Mouse (Mus musculus) midbrain, embryonic 10.5 days (tissue): Measurements from ENCODE around the gene Ubp1. TPM values are rescaled to one million over a fixed set of nuclear protein-coding genes. Genes with fewer than 3 reads are reported as not detected.

Experiments
- DNase-seq: peaks from one replicate; pipeline ENCODE4 v3.0.0-alpha.2; 2017; ENCODE audit warnings: low spot score
- H3K27ac ChIP-seq: fragments of 300-500 bp; sonication (generic); replicated peaks from 2 replicates; pipeline ENCODE4 v1.5.1; 2016; ENCODE audit warnings: mild to moderate bottlenecking
- H3K27me3 ChIP-seq: fragments of 300-500 bp; sonication (generic); 2 replicates; pipeline ENCODE4 v1.6.1; 2016; ENCODE audit warnings: low read depth, mild to moderate bottlenecking; ENCODE audit not compliant: poor library complexity, severe bottlenecking
- H3K36me3 ChIP-seq: fragments of 300-500 bp; sonication (generic); 2 replicates; pipeline ENCODE4 v1.6.1; 2016; ENCODE audit warnings: mild to moderate bottlenecking, moderate library complexity
- H3K4me1 ChIP-seq: fragments of 300-500 bp; sonication (generic); 2 replicates; pipeline ENCODE4 v1.6.1; 2016
- H3K4me3 ChIP-seq: fragments of 300-500 bp; sonication (generic); 2 replicates; pipeline ENCODE4 v1.5.1; 2016; ENCODE audit warnings: mild to moderate bottlenecking, moderate library complexity
- H3K9me3 ChIP-seq: fragments of 300-500 bp; sonication (generic); replicated peaks from 2 replicates; pipeline ENCODE4 v1.6.1; 2016; ENCODE audit warnings: mild to moderate bottlenecking
- WGBS: fragments of 180-500 bp; shearing (Covaris S2); methylation state at CpG from one replicate; pipeline ENCODE4 v1.1.7; 2016; 5-methylcytosine and 5-hydroxymethylcytosine counted together
- polyA plus RNA-seq: library from polyadenylated mRNA; unstranded; fragments of >200 nt; fragmentation: Nextera tagmentation; extraction: Ambion mirVana; gene quantifications from 2 replicates; pipeline ENCODE4 v1.2.1, GENCODE M21; 2016

The Ubp1 gene
- polyA plus RNA-seq, 1 experiment from 2014 or later = 36.2 TPM

DNA sequence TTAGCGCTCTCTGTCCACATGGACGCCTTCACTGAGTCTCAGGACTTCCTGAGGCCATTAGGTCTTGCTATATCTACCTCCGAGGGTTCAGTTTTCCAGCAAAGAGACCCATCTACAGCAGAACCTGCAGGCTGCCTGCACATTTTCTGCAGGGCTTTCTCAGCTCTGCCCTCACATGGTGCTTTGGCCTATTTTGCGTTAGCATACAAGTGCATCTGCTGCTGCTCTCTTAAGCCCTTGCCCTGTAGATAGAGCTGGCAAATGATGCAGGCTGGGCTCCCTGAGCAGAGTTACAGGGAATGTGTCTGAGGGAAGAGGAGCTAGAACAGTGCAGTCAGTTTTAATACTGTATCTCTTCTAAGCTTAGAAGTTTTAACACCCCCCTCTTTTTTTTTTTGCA, 44.2 kb downstream of the Ubp1 start:
- WGBS = 97% methylated on average over 4 of the region's 4 CpGs
- Histone ChIP-seq H3K4me3 (no peak overlapping the region), H3K36me3 (peaks cover 99% of the 10 kb centered on the region)

DNA sequence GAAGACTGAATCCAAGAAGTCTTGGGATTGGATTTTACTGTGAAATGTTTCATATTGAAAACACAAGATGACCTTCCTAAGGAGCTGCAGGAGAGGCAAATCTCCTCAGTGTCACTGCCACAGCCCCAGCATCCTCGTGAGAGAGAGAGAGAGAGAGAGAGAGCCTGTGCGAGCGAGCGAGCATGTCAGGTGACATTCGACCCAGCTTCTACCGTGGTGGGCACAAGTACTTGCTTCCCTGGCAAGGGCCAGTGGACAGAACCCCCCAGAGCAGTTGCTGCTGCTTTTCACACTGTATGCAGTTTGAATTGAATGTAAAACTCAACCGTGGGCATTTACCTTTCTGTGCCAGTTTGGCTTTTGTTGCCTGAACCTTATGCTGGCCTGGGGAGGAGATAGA, 44.7 kb downstream of the Ubp1 start:
- H3K9me3 ChIP-seq = no peaks in the 10 kb centered on the region
- H3K4me3 ChIP-seq = no peak overlapping the region
- 92% methylated on average over 7 of the region's 7 CpGs for WGBS
- H3K27me3 ChIP-seq = no peaks in the 10 kb centered on the region
- no peaks in the 10 kb centered on the region for H3K4me1 ChIP-seq
- DNase-seq = no peak
- H3K36me3 ChIP-seq = peaks cover 99% of the 10 kb centered on the region
- H3K27ac ChIP-seq = no peak overlapping the region

More for the DNA sequence above, 44.2 kb downstream of the Ubp1 start:
- H3K9me3 ChIP-seq = no peaks in the 10 kb centered on the region
- no peak for DNase-seq
- H3K27ac ChIP-seq = no peak overlapping the region
- no peaks in the 10 kb centered on the region for H3K27me3 ChIP-seq
- no peaks in the 10 kb centered on the region for H3K4me1 ChIP-seq

DNA sequence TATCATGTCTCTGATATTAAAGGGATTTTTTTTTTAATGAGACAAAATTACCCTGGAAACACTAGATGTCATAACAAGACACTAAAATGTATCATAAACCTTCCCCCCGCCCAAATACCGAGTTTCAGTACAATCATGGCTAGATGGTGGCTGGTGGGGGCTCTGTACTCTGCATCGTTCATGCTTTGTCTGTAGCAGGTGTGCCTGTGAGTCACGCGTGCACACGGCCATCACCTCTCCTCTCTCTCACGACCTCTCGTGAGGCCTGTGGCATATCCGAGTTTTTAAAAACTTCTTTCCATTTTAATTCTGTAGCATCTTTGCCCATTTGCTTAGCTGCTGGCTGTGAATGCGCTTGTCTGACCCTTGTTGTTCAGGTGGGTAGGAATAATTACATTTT, 45.5 kb downstream of the Ubp1 start:
- no peak for DNase-seq
- H3K9me3 ChIP-seq = no peaks in the 10 kb centered on the region
- H3K27ac ChIP-seq = no peak overlapping the region
- peaks cover 92% of the 10 kb centered on the region for H3K36me3 ChIP-seq
- 96% methylated on average over 10 of the region's 10 CpGs for WGBS
- H3K27me3 ChIP-seq = no peaks in the 10 kb centered on the region
- H3K4me3 ChIP-seq = no peak overlapping the region
- H3K4me1 ChIP-seq = 0 out of 2 replicates have a peak, but pooled peaks cover 4% of the 10 kb centered on the region

DNA sequence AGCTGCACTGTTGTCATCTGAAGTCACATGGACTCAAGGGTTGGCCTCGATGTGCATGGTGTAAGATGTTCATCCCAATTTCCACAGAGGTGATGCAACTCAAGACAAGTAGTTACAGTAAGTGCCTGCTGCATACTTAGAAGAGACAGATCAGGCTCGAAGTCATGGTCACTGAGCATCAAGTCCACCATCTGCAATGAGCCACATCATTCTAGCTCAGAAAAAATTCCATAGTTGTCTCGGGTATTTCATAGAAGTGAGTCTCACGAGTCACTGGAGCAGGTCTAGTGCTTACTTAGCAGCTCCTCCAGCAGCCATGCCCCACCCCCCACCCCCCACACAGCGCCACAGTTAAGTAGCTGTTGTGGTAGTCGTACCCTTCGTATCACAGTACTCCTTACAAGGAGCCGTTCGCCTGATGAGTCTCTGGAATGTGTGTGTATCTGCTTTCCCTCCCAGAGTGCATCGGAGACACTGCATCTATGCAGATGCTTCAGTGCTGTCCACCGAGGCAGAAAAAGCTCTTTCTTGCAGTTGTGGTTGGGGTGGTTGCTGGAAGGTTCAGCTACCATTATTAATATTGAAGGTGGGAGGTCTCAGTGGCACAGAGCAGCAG, 46.6 kb downstream of the Ubp1 start:
- Histone ChIP-seq H3K27me3 (no peaks in the 10 kb centered on the region), H3K36me3 (peaks cover 88% of the 10 kb centered on the region), H3K27ac (no peak overlapping the region), H3K4me1 (0 out of 2 replicates have a peak, but pooled peaks cover 4% of the 10 kb centered on the region), H3K9me3 (no peaks in the 10 kb centered on the region), H3K4me3 (no peak overlapping the region)
- whole genome bisulfite sequencing = 90% methylated on average over 11 of the region's 11 CpGs
- DNase-seq = no peak

DNA sequence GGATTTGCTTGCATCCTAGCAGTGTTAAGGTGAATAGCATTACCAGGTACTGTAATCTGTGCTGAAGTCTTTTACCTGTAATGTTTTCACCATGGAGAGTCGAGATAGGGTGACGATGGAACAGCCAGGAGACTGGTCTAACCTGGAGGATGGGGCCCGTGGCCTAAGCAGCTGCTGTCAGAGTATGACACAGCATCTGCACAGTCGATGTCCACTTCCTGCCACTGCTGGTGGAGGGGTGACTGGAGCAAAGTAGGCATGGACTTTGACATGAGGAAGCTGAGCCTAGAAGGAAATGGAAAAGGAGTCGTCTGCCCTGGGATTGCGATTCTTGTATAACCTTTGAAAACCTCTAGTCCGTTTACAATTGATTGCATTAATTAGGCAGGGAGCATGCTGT, 47.9 kb downstream of the Ubp1 start:
- WGBS = 93% methylated on average over 7 of the region's 7 CpGs
- H3K27me3 ChIP-seq = no peaks in the 10 kb centered on the region
- no peaks in the 10 kb centered on the region for H3K9me3 ChIP-seq
- no peak for DNase-seq
- H3K36me3 ChIP-seq = peaks cover 77% of the 10 kb centered on the region
- H3K27ac ChIP-seq = no peak overlapping the region
- H3K4me1 ChIP-seq = 0 out of 2 replicates have a peak, but pooled peaks cover 4% of the 10 kb centered on the region
- no peak overlapping the region for H3K4me3 ChIP-seq

DNA sequence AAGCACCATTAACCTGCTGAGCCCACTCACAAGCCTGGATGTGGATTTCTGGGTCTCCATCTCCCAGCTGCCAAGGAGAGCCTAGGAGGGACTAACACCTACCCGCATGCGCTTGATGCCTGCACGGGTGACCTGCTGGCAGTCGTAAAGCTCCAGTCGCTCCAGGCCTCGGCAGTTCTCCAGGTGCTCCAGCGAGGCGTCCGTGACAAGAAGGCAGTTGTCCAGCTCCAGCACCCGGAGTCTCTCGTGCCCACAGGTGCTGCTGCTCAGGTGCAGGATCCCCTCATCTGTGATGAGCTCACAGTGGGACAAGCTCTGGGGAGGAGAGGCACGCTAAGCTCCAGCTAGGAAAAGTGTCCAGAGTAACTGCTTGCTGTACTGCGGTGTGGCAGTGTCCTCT, 48.6 kb downstream of the Ubp1 start:
- no peak overlapping the region for H3K4me3 ChIP-seq
- no peaks in the 10 kb centered on the region for H3K9me3 ChIP-seq
- H3K27ac ChIP-seq = no peak overlapping the region
- 0 out of 2 replicates have a peak, but pooled peaks cover 4% of the 10 kb centered on the region for H3K4me1 ChIP-seq
- peaks cover 70% of the 10 kb centered on the region for H3K36me3 ChIP-seq
- no peak for DNase-seq
- H3K27me3 ChIP-seq = no peaks in the 10 kb centered on the region
- WGBS = 95% methylated on average over 13 of the region's 13 CpGs

DNA sequence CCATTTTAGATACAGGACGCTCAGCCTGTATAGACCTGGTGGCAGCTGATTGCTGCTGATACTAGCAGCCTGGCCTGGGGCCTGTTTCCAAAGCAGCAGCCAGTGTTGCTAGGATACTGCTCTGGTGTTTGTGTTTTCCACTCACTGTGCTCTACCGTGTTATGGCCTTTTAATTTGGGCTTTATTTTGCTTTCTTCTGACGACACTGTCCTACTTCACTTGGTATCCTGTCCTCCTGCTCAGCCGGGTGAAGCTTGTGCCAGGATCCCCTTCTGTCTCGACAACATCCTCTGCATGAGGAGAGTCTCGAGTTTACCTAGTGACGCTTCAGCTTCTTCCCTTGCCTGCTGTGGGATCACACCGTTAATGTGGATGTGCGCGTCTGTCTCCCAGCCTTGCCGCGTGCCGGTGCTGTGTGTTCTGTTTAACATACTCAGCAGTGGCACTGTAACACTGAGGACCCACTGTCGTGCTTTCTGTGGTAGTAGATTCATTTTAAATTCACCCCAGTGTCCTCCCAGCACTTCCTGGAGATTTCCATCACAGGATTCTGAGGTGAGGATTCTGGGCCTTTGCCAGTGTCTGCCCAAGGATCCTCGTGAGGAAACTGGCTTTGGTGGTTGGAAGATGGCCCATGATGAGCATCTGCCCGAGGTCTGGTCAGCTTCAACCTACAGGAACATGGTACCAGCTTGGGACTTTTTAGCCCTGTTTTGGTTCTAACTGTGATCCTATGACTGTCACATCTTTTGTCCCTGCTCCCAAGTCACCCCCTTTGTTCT, 50.6 kb downstream of the Ubp1 start:
- H3K4me1 ChIP-seq = 0 out of 2 replicates have a peak, but pooled peaks cover 4% of the 10 kb centered on the region
- H3K27ac ChIP-seq = no peak overlapping the region
- no peaks in the 10 kb centered on the region for H3K9me3 ChIP-seq
- WGBS = 81% methylated on average over 16 of the region's 16 CpGs
- no peak for DNase-seq
- H3K4me3 ChIP-seq = no peak overlapping the region
- H3K36me3 ChIP-seq = peaks cover 56% of the 10 kb centered on the region
- no peaks in the 10 kb centered on the region for H3K27me3 ChIP-seq

DNA sequence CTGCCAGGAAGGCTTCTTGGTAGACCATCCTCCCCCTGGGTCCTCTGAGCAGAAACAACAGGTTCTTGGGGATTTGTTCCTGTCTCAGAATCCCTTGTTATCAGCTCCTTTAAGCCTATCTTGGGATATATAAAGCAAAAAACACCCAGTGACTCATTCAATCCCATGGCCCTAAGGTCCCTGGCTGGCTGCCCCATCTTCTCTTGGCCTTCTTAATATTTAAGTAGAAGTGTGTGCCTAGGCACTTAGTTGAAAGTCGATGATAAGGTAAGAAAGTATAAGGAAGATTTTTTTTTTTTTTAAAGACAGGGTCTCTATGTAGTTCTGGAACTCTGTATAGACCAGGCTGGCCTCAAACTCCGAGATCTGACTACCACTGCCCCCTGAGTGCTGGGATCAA, 51.7 kb downstream of the Ubp1 start:
- DNase-seq = no peak
- Histone ChIP-seq H3K36me3 (peaks cover 45% of the 10 kb centered on the region), H3K9me3 (no peaks in the 10 kb centered on the region), H3K4me3 (no peak overlapping the region), H3K27me3 (no peaks in the 10 kb centered on the region), H3K4me1 (0 out of 2 replicates have a peak, but pooled peaks cover 4% of the 10 kb centered on the region), H3K27ac (no peak overlapping the region)
- 83% methylated on average over 2 of the region's 2 CpGs for WGBS

DNA sequence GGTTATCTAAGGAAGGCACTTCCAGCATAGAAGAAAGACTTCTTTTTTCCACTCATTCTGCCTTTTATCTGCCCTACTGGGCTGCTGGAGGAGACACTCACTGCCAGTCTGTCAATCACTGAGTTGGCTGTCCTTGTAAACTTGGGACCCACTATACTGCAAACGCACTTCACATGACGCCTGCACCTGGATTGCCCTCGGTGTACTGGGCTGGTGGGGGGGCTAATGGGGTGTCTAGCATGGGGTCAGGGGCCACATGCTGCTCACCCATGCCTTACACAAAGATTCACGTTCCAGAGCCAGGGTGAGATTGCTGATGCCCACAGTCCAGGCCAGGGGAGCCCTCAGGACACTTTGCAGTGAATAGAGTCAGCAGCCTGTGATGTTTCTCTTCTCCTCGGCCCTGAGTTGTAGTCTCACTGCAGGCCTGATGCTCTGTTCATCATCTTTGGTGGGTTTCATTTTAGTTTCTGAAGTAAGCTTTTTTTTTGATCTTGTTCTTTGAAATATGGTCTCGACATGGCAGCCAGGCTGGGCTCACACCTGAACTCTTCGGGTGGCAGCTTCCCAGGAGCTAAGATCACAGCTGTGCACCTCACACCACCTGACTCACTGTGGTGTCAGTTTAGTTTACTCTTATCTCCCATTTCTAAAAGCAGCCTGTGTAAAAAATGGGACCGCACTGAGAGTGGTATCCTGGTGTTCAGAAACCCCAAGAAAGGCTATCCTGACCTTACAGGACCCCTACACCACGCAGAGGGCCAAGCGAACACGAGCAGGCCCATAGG, 52.3 kb downstream of the Ubp1 start:
- H3K27me3 ChIP-seq = no peaks in the 10 kb centered on the region
- H3K27ac ChIP-seq = no peak overlapping the region
- H3K4me3 ChIP-seq = no peak overlapping the region
- 89% methylated on average over 11 of the region's 11 CpGs for WGBS
- DNase-seq = no peak
- peaks cover 38% of the 10 kb centered on the region for H3K36me3 ChIP-seq
- H3K9me3 ChIP-seq = no peaks in the 10 kb centered on the region
- H3K4me1 ChIP-seq = 0 out of 2 replicates have a peak, but pooled peaks cover 4% of the 10 kb centered on the region

DNA sequence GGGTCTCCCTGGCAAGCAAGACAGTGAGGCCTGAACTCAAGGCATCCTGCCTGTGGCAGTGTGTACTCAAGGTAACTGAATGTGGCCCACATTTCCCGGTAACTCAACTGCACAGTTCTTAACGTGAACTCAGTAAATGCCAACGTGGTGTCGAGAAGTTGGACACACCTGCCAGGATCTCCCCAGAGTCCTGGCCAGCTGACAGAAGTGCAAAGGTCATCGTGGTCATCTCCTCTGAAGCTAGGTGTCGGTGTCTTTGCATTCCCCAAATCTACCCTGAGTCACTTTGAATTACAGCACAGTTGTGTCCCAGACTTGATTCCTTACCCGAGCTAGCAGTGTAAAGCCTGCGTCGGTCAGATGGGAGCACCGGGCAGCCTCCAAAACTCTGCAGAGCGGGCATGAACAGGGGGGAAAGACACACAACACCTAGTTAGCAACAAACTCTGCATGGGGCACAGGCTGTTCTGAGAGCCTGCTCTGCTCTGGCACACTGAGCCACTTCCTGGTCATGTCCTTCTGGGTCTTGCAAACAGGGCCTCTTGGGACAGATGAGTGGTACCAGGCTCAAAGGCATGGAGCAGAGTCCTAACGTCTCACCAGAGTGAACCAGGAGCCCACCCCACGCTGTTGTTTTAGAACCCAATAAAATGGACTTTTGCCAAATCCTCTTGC, 54.3 kb downstream of the Ubp1 start:
- Histone ChIP-seq H3K4me1 (0 out of 2 replicates have a peak, but pooled peaks cover 4% of the 10 kb centered on the region), H3K4me3 (no peak overlapping the region), H3K27ac (no peak overlapping the region), H3K36me3 (peaks cover 18% of the 10 kb centered on the region), H3K27me3 (no peaks in the 10 kb centered on the region), H3K9me3 (no peaks in the 10 kb centered on the region)
- no peak for DNase-seq
- WGBS = 86% methylated on average over 13 of the region's 13 CpGs

DNA sequence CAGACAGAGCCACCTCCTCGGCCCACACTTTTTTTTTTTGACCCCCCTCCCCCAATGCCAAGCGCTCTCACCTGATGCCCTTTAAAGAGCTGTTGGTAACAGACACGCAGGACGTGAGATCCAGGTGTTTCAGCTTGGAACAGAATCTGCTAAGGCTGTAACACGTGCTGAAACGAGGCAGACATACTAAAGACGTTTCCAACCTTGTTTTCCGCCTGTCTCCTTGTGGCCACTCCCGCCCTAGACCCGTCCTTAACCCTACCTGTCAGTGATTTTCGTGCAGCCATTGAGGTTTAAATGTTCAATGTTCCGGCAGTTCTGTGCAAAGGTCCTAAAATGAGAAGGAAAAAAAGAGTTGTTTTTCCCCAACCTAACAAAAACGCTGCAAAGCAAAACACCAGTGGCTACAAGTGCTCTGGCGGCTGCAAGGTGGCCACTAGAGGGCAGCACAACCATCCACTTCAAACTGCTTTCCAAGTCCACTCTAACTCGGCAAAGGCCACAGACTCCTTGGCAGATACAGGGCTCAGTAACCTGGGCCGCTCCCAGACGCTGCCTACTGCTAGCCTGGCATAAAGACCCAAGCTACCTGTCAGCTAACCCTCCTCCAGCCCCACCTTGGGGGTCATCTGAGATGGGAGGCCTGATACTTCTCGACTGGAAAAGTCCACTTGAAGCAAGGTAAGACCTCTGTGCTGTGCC, 60.0 kb downstream of the Ubp1 start:
- peak overlapping the region; percentile 7; the same call in 1 of the 2 replicates for H3K4me3 ChIP-seq
- no peak overlapping the region for H3K27ac ChIP-seq
- no peaks in the 10 kb centered on the region for H3K36me3 ChIP-seq
- H3K9me3 ChIP-seq = no peaks in the 10 kb centered on the region
- 33% methylated on average over 18 of the region's 18 CpGs for WGBS
- peak; percentile 86 for DNase-seq
- no peaks in the 10 kb centered on the region for H3K27me3 ChIP-seq
- peaks cover 9% of the 10 kb centered on the region for H3K4me1 ChIP-seq

DNA sequence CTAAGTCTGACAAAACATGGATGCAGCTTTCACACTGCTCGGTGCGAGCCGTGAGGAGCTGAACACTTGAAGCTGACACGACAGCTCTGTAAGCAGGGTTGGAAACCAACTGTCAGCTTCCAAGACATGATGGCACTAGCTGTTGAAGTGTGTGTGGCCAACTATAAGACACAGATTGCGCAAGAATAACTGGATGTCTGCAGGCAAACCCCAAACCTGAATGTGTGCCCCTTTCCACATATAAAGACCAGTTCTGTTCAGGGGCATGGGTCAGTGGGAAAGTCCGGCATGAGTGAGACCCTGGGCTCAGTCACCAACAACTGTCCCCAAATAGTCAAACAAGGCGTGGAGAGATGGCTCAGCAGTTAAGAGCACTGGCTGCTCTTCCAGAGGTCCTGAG, 62.1 kb downstream of the Ubp1 start:
- Histone ChIP-seq H3K36me3 (no peaks in the 10 kb centered on the region), H3K4me3 (no peak overlapping the region), H3K27me3 (no peaks in the 10 kb centered on the region), H3K27ac (no peak overlapping the region), H3K4me1 (peaks cover 9% of the 10 kb centered on the region), H3K9me3 (no peaks in the 10 kb centered on the region)
- no peak for DNase-seq
- WGBS = 94% methylated on average over 7 of the region's 7 CpGs
